Mouse (Mus musculus): ENCODE data around the gene Olfr19.

DNA sequence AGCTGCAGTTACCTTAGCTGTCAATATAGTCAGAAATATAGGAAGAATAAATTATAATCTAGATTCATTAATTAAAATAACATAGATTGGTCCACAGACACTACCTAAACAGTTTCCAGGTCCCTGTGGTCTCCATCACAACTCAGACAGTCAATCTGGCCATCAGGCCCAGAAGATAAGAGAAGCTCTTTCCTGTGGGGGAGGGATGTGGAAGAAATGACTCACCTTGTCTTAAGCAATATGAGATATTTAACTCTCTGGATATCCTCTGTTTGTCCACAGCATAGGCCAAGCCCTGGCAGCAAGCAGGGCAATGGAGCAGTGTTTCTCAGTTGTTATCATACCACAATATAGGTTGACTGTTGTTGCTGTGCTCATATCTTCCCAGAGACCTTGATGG, 42.5 kb downstream of the Olfr19 start:
- TF ChIP-seq CTCF (IDR thresholded peaks at IDR 0.05; ENCODE audit: borderline replicate concordance, insufficient read depth, low read length) (no peak), POLR2A (IDR thresholded peaks at IDR 0.05; ENCODE audit: low read depth, low read length) (no peak)
